Mouse (Mus musculus) hematopoietic stem cell, adult 5-6 weeks (primary cell): ENCODE data around the gene Prss8. TPM values are rescaled to one million over a fixed set of nuclear protein-coding genes. Genes with fewer than 3 reads are reported as not detected.
A peak's percentile ranks its signal among the peaks of the same experiment; 100 is the strongest.

Experiments
- ATAC-seq, 2 experiments: fragments of 125-278 bp in 1 of 2; replicated peaks in 1 of 2; 2 replicates each; pipeline ENCODE4 v1.8.0; 2016 to 2017; ENCODE audit warnings: inconsistent platforms in 2 of 2, mild to moderate bottlenecking in 2 of 2, moderate number of reproducible peaks in 2 of 2, low read depth in 1 of 2, moderate TSS enrichment in 1 of 2; ENCODE audit not compliant: low FRiP score in 2 of 2, poor library complexity in 2 of 2, severe bottlenecking in 2 of 2, insufficient read depth in 1 of 2, low TSS enrichment in 1 of 2
- total RNA-seq: library from RNA; stranded (forward); fragments of 172-1452, 232-1000 nt; gene quantifications from 2 replicates; pipeline ENCODE4 v1.2.3, GENCODE M21; 2017

Prss8 gene
- total RNA-seq, 1 experiment from 2014 or later = not detected

GRCm38 (mm10) chr7:127932273-127933031, 2.5 kb upstream of the Prss8 start:
- ATAC-seq = no peak

DNA sequence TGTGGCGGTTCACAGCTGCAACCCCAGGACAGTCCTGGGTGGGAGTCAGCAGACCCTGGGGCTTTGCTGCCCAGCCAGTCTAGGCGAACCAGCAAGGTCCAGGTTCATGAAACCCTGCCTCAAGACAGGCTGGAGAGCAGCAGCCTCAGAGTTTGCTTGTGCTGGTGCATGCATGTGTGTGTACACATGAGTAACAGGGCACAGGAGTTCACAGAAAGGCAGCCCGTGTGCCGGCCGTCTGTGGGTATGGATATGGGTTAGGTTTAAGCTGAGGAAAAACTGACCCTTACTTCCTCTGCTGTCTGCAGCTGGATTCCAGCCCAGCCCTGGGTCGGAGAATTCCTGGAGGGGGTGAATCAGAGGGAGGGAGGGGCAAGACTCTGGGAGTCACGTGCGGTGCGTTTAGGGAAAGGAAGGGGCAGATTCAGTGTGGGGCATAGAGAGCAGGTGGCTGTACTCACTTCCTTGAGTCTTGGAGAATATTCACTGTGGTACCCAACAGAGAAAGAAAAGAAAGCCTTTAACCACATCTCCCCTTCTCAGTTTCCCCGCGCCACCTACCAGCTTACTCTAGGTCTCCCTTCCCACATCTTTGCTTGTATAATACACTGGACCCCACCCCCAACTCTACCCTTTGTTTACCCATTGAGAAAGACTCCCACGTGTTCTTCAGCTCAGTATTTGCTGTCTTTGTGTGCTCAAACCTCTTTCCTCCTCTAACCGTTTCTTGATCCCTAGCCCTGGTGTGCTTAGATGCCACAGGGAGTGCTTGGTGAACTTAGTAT, 1.6 kb upstream of the Prss8 start:
- ATAC-seq = no peak

GRCm38 (mm10) chr7:127930636-127931035, 732 bp upstream of the Prss8 start:
- no peak for ATAC-seq

DNA sequence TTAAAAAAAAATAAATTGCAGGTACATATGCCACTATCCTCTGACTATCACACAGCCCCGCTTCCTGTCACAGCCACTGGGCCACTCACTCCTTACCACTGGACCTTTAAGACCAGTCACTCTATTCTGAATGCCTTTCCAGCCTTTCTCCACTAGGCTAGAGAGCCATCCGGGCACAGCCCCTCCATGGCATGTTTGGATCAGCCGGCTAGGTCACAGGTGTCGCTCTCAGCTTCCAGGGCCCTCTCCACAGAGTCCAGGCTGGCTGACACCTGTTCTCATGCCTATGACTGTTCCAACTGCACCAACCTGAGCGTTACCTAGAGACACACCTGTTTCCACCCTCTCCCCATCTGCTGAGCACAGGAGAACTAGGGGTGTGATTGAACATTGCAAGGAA, 1.3 kb downstream of the Prss8 start:
- ATAC-seq = no peak

- ATAC-seq = no peak
Observed at GRCm38 (mm10) chr7:127927726-127928125, 2.2 kb downstream of the Prss8 start.

DNA sequence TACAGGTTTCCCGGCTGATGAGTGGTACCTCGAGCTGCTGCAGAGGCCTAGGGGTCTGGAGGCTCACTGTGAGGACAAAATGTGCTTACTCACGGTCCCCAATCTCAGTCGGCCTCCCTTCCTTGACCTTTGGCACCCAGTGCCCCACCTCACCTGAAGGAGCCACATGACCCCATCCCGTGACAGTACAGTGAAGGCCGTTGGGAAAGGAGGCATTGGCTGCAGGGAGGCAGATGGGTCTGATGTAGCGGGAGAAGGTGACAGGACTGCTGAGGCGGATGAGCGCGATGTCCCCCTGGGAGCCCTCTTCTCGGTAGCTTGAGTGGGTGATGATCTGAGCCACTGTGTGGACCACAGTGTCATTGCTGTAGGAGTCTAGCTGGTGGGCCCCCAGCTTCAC, 3.1 kb downstream of the Prss8 start:
- ATAC-seq = no peak

GRCm38 (mm10) chr7:127926066-127926465, 3.8 kb downstream of the Prss8 start:
- ATAC-seq = no peak

DNA sequence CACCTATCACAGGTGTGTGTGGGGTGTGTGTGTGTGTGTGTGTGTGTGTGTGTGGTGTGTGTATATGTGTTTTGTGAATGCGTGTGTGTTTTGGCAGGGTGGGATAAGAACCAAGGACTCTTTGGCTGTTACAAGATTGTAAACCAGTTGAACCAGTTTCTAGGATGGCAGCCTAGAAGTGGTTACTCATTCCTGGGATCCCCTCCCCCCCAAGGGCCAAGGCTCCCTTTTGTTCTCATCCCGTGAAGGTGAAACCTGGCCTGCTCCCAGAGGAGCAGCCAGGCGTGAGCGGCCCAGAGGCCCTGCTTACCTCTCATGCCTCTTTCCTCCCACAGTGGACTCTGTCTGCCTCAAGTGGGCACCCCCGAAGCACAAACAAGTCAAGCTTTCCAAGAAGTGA, 4.7 kb downstream of the Prss8 start:
- no peak for ATAC-seq

- ATAC-seq = no peak
Observed at GRCm38 (mm10) chr7:127923714-127924113, 6.2 kb downstream of the Prss8 start.

- ATAC-seq = peak; percentile 71 to 80
Observed at GRCm38 (mm10) chr7:127922451-127923275, 7.2 kb downstream of the Prss8 start.

DNA sequence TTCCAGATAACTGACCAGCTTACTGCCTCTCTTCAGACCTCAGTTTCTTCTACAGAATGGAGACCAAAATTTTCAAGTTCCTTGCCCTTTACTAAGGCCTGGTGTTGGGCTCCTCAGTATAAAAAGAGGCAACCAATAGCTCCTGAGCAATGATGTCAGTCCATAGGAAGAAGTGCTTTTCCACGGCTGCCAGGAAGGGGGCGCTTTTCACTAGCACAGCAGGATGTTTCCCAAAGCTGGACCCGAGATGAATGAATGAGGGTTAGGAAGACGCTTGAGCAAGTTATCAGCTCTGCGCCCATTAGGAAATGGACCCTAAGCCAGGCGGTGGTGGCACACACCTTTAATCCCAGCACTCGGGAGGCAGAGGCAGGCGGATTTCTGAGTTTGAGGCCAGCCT, 8.4 kb downstream of the Prss8 start:
- ATAC-seq = no peak

DNA sequence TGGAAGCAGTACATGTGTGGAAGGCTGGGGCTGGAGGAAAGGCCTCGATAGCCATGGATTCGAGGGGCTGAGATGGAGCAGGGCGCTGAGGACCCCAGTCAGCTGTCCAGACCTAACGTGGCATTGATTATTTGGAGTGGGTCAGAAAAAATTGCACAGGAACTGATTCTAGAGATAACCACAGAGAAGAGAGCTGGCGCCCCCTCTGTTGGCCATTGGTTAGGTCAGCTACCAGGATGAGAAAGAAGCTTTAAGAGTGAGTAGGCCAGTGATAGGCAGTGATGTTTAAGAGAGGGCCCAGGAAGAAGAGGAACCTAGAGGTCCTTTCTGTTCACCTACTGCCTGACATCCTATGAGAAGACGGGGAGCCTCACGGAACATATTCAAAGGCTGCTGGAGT, 10.6 kb downstream of the Prss8 start:
- ATAC-seq = 0 out of 4 replicates have a peak, but pooled peaks of 1 of the 2 experiments have one; percentile 29

- ATAC-seq = no peak
Observed at GRCm38 (mm10) chr7:127918203-127918602, 11.7 kb downstream of the Prss8 start.

DNA sequence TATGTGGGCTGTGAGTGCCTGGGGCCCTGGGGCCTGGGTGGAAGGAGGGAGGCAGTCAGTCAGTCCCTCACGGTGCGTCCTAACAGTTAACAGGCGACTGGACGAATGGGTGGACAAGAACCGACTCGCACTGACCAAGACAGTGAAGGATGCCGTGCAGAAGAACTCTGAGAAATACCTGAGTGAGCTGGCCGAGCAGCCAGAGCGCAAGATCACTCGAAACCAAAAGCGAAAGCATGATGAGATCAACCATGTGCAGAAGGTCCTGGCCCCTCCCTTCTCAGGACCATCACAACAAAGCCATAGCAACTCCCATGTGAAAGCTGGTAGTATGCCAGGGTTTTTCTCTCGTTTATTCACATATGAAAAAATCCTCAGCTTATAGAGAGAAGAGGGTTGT, 14.6 kb downstream of the Prss8 start:
- no peak for ATAC-seq

- ATAC-seq = no peak
Observed at GRCm38 (mm10) chr7:127912938-127913337, 17.0 kb downstream of the Prss8 start.

- peak; percentile 96 to 98 for ATAC-seq
Observed at GRCm38 (mm10) chr7:127912190-127912871, 17.6 kb downstream of the Prss8 start, which contains the start of gene Kat8. Gene Kat8, plus strand, starts transcription at chr7:127912516.

DNA sequence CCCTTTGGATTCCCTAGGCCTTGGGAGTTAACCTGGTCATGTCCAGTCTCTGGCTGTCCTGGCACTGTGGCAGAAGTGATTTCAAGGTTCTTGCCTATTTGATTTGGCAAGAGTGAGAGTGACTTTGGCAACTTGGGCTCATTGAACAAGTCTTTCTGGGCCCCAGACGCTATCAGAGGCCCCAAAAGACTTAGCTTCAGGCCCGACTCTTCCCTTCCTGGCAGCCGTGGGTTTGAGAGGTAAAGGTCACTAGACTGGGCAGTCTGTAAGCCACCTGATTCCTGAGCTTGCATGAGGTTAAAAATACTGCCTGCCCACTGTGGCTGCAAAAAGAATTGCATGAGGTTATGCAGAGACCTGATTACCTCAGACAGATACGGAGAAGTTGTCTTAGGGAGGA, 21.2 kb downstream of the Prss8 start:
- ATAC-seq = no peak
